Mouse (Mus musculus): Measurements from ENCODE around the gene Cfap45. TPM values are rescaled to one million over a fixed set of nuclear protein-coding genes. Genes with fewer than 3 reads are reported as not detected.

Gene Cfap45
- total RNA-seq, 4 experiments from 2014 or later = 0.17 to 0.62 (median 0.36) TPM

- no peak for DNase-seq
These were observed 23.2 kb upstream of the Cfap45 start for GRCm38 (mm10) chr1:172497428-172497827.

GRCm38 (mm10) chr1:172499765-172500441 is 20.7 kb upstream of the Cfap45 start, which contains the start of gene Tagln2:
TSS of gene Tagln2 (plus strand) at chr1:172500047.
- DNase-seq = peak; percentile 81

- DNase-seq = peak; percentile 52
These were observed 19.9 kb upstream of the Cfap45 start for GRCm38 (mm10) chr1:172500451-172501370.

GRCm38 (mm10) chr1:172501371-172502144 is 19.0 kb upstream of the Cfap45 start:
- peak; percentile 48 for DNase-seq

- no peak for DNase-seq
These were observed 18.2 kb upstream of the Cfap45 start for GRCm38 (mm10) chr1:172502145-172503110.

GRCm38 (mm10) chr1:172503111-172503997 is 17.2 kb upstream of the Cfap45 start:
- DNase-seq = no peak

GRCm38 (mm10) chr1:172504756-172505155 is 15.8 kb upstream of the Cfap45 start:
- no peak for DNase-seq

- DNase-seq = no peak
These were observed 13.6 kb upstream of the Cfap45 start for GRCm38 (mm10) chr1:172507001-172507400.

GRCm38 (mm10) chr1:172507701-172508100 is 12.9 kb upstream of the Cfap45 start:
- no peak for DNase-seq

GRCm38 (mm10) chr1:172508172-172508571 is 12.4 kb upstream of the Cfap45 start:
- no peak for DNase-seq

- no peak for DNase-seq
These were observed 11.4 kb upstream of the Cfap45 start for GRCm38 (mm10) chr1:172509235-172509634.

GRCm38 (mm10) chr1:172509983-172510382 is 10.6 kb upstream of the Cfap45 start:
- no peak for DNase-seq

GRCm38 (mm10) chr1:172510421-172510972 is 10.1 kb upstream of the Cfap45 start:
- no peak for DNase-seq

GRCm38 (mm10) chr1:172512962-172513361 is 7.6 kb upstream of the Cfap45 start:
- peak; percentile 72 for DNase-seq

- peak; percentile 56 for DNase-seq
These were observed 6.9 kb upstream of the Cfap45 start for GRCm38 (mm10) chr1:172513525-172514212.

GRCm38 (mm10) chr1:172514213-172514529 is 6.4 kb upstream of the Cfap45 start:
- no peak for DNase-seq

GRCm38 (mm10) chr1:172514551-172515268 is 5.9 kb upstream of the Cfap45 start:
- no peak for DNase-seq

- no peak for DNase-seq
These were observed 5.2 kb upstream of the Cfap45 start for GRCm38 (mm10) chr1:172515396-172515795.

- no peak for DNase-seq
These were observed 2.6 kb upstream of the Cfap45 start for GRCm38 (mm10) chr1:172518013-172518412.
